Mouse (Mus musculus): Measurements from ENCODE around the gene P4htm.

P4htm gene

GRCm38 (mm10) chr9:108577934-108578544 is 19.4 kb downstream of the P4htm start:
- DNase-seq (ENCODE audit: low spot score): peak; percentile 61

- no peak for DNase-seq (ENCODE audit: low spot score)
These were observed 20.4 kb downstream of the P4htm start for GRCm38 (mm10) chr9:108577025-108577424.

GRCm38 (mm10) chr9:108575321-108576297 is 21.9 kb downstream of the P4htm start:
- DNase-seq (ENCODE audit: low spot score): no peak

- no peak for DNase-seq (ENCODE audit: low spot score)
These were observed 22.5 kb downstream of the P4htm start for GRCm38 (mm10) chr9:108574921-108575320.

GRCm38 (mm10) chr9:108573774-108574690 is 23.4 kb downstream of the P4htm start:
- peak; percentile 42 for DNase-seq (ENCODE audit: low spot score)

- no peak for DNase-seq (ENCODE audit: low spot score)
These were observed 25.1 kb downstream of the P4htm start for GRCm38 (mm10) chr9:108572321-108572720.

GRCm38 (mm10) chr9:108571401-108571973 is 26.0 kb downstream of the P4htm start:
- no peak for DNase-seq (ENCODE audit: low spot score)

GRCm38 (mm10) chr9:108570207-108570896 is 27.1 kb downstream of the P4htm start:
- DNase-seq (ENCODE audit: low spot score): peak; percentile 81

- peak; percentile 93 for DNase-seq (ENCODE audit: low spot score)
These were observed 27.9 kb downstream of the P4htm start, which contains the start of gene Dalrd3 for GRCm38 (mm10) chr9:108569381-108570206. TSS of gene Dalrd3 (plus strand) at chr9:108569886.

GRCm38 (mm10) chr9:108568511-108568921 is 29.0 kb downstream of the P4htm start:
- DNase-seq (ENCODE audit: low spot score): no peak

- peak; percentile 27 for DNase-seq (ENCODE audit: low spot score)
These were observed 29.5 kb downstream of the P4htm start for GRCm38 (mm10) chr9:108567931-108568419.

- DNase-seq (ENCODE audit: low spot score): peak; percentile 95
These were observed 30.4 kb downstream of the P4htm start, which contains the start of gene Ndufaf3 for GRCm38 (mm10) chr9:108566815-108567776. TSS of gene Ndufaf3 (minus strand) at chr9:108567434.

- DNase-seq (ENCODE audit: low spot score): no peak
These were observed 31.3 kb downstream of the P4htm start for GRCm38 (mm10) chr9:108565881-108566814.

- no peak for DNase-seq (ENCODE audit: low spot score)
These were observed 33.3 kb downstream of the P4htm start for GRCm38 (mm10) chr9:108564131-108564530.

- no peak for DNase-seq (ENCODE audit: low spot score)
These were observed 33.8 kb downstream of the P4htm start for GRCm38 (mm10) chr9:108563671-108564070.

- DNase-seq (ENCODE audit: low spot score): peak; percentile 95
These were observed 37.1 kb downstream of the P4htm start, which contains the start of gene Impdh2 for GRCm38 (mm10) chr9:108560227-108560841. TSS of gene Impdh2 (plus strand) at chr9:108560286.

- DNase-seq (ENCODE audit: low spot score): no peak
These were observed 38.3 kb downstream of the P4htm start for GRCm38 (mm10) chr9:108559169-108559568.
